Mouse (Mus musculus) G1E-ER4 (cell line): Measurements from ENCODE around the gene Ppp5c. TPM values are rescaled to one million over a fixed set of nuclear protein-coding genes. Genes with fewer than 3 reads are reported as not detected.

Source experiments
- GATA1 ChIP-seq: IDR thresholded peaks from one replicate; pipeline ENCODE4 v1.8.0; 2012; ENCODE audit warnings: low read length, inconsistent platforms
- polyA plus RNA-seq: library from polyadenylated mRNA; stranded (reverse); fragments of >175 nt; gene quantifications from 2 replicates; pipeline ENCODE4 v1.2.3, GENCODE M21; 2012

Gene Ppp5c
- polyA plus RNA-seq, 1 experiment: 165 TPM

- TF ChIP-seq GATA1: no peak
These were observed 49.6 kb downstream of the Ppp5c start for GRCm38 (mm10) chr7:16978173-16978572.

DNA sequence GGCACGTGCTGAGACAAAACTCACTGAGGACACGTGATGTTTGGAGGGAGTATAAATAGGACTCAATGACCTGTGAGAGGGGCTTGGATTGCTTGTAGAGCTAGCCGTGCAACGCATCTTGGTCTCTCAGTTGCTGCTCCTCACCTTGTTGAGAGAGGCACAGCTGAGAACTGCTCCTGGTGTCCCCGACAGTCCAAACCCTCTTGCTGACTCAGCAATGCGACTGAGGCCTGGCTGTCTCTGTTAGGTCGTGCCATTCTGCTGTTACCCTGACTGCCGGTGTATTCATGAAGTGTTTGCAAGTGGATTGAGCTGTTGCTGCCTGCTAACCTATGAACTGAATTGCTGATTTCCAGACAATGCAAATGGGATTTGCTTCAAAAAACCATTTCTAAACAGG, 51.4 kb downstream of the Ppp5c start:
- TF ChIP-seq GATA1: no peak

DNA sequence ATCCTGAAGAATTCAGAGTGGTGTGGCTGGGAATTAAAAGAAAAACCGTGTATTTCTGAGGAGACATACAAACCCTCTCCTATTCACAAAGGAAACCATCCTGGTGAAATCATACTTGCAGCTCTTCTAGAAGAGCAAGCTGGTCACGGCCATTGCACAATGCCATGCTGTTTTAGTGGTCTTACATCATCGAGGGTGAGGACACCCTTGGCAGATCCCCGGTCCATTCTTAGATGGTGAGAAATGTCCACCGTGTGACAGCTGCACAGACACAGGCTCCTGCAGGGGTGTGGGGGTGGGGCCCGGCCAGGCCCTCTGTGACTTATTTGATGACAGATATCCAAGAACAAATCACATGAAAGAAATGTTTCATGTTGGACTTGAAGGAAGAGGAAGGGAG, 53.7 kb downstream of the Ppp5c start:
- no peak for TF ChIP-seq GATA1

DNA sequence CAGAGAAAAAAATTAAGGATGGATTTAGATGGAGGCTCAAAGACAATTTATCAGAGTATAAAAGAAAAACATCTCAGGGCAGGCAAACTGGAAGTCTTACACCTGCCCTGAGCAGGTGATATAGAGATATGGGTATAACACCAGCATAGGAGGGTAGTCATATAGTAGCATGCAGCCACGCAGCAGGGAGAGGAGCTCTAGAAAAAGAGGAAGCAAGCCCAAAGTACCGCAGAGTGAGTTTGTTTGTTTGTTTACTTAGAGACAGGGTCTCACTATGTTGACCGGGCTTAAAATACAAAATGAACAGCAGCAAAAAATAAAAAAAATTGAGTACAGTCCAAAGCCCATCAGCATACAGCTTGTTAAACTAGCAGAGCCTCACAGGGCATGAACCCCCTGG, 56.6 kb downstream of the Ppp5c start:
- no peak for TF ChIP-seq GATA1

- TF ChIP-seq GATA1: no peak
These were observed 59.3 kb downstream of the Ppp5c start for GRCm38 (mm10) chr7:16968414-16968813.

DNA sequence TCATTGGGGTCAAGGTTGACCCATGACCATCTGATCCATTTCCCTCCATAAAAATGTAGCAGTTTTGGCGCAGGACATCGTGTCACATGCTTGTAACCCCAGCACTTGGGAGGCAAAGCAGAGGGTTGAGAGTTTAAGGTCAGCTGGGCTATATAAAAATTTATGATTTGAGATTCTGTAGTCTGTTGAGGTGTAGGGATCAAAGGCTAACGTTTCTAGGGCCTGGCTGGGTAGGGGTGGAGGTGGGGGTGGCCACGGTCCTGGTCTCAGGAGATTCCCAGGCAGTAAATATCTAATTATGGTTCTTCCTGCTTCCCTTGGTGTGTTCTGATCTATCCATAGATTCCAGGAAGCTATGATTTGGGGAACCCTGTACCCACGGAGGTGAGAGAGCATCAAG, 66.0 kb downstream of the Ppp5c start:
- TF ChIP-seq GATA1: no peak

DNA sequence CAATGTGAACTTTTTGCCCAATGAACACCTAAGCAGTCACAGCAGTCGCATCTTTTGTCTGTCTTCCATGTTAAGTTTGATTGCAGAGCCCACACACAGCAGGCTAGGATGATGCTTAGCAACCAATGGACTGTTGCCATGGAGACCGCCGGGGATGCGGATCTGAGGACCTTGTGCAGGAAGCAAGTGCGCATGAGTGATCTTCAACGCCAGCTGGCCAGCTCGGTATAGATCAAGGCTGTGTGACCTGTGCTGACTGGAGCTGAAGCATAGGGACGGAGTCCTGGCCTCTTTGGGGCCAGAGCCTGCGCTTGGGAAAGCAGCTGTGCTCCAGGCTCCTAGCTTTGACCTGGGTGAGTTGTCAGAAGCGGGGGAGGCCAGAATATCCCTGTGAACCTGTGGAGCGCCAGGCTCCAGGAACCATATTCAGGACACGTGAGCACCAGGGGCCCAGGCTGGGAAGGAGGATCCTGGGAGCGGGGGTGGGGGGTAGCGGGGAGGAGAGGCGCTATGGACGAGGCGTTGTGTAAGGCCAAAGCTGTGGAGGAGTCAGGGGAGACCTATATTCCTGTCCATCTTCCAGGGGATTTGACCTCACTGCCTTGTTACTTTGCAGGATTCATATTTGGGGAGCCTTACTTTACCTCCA, 68.1 kb downstream of the Ppp5c start, which contains the start of gene Pnmal1:
Gene Pnmal1 (plus strand): TSS at position 141 of the 649 bp plus-strand sequence.
- TF ChIP-seq GATA1: no peak

- no peak for TF ChIP-seq GATA1
These were observed 71.1 kb downstream of the Ppp5c start for GRCm38 (mm10) chr7:16956410-16957265.

- no peak for TF ChIP-seq GATA1
These were observed 72.0 kb downstream of the Ppp5c start for GRCm38 (mm10) chr7:16955712-16956111.

Other genes starting within 250 kb of the Ppp5c start
- gene Slc1a5, start 246.6 kb downstream of the Ppp5c start, polyA plus RNA-seq: 19.9 and 22.4 TPM in 2 replicates
- 136 and 156 TPM in 2 replicates for gene Strn4, start 212.0 kb downstream of the Ppp5c start, polyA plus RNA-seq
- 49.0 and 51.5 TPM in 2 replicates for gene Fkrp, start 211.2 kb downstream of the Ppp5c start, polyA plus RNA-seq
- gene Prkd2, start 185.0 kb downstream of the Ppp5c start, polyA plus RNA-seq: 16.1 and 29.6 TPM in 2 replicates
- gene Dact3, start 152.6 kb downstream of the Ppp5c start, polyA plus RNA-seq: 0.23 and 0.45 TPM in 2 replicates
- gene Gng8, start 136.1 kb downstream of the Ppp5c start, polyA plus RNA-seq: not detected in 2 replicates
- gene Ptgir, start 121.4 kb downstream of the Ppp5c start, polyA plus RNA-seq: 1.4 and 1.7 TPM in 2 replicates
- gene Calm3, start 103.8 kb downstream of the Ppp5c start, polyA plus RNA-seq: 1,990 and 2,185 TPM in 2 replicates
- not detected in 2 replicates for gene Pnmal2, start 83.2 kb downstream of the Ppp5c start, polyA plus RNA-seq
- not detected in 2 replicates for gene Pnmal1, start 68.2 kb downstream of the Ppp5c start, polyA plus RNA-seq
- gene Gm42372, start 44.8 kb downstream of the Ppp5c start, polyA plus RNA-seq: not detected in 2 replicates
- 5.6 and 6.8 TPM in 2 replicates for gene Ccdc8, start 35.2 kb downstream of the Ppp5c start, polyA plus RNA-seq
- 177 and 202 TPM in 2 replicates for gene Hif3a, start 34.5 kb upstream of the Ppp5c start, polyA plus RNA-seq
- gene Psg16, start 46.1 kb upstream of the Ppp5c start, polyA plus RNA-seq: not detected in 2 replicates
- not detected in 2 replicates for gene Ceacam3, start 122.4 kb upstream of the Ppp5c start, polyA plus RNA-seq
- not detected in 2 replicates for gene Psg29, start 175.6 kb upstream of the Ppp5c start, polyA plus RNA-seq